Mouse (Mus musculus): ENCODE measurements around the gene 4930442H23Rik. TPM values are rescaled to one million over a fixed set of nuclear protein-coding genes. Genes with fewer than 3 reads are reported as not detected.

4930442H23Rik gene
- polyA plus RNA-seq, 1 experiment from 2014 or later = 0.15 TPM

- no peak overlapping the region for H3K4me2 ChIP-seq (replicated peaks)
- WGBS = 70% methylated on average over 12 of the region's 12 CpGs
- H3K36me3 ChIP-seq = peaks cover 71% of the 10 kb centered on the region
- H3K9me3 ChIP-seq = no peaks in the 10 kb centered on the region
- ATAC-seq = 0 out of 2 replicates have a peak, but pooled peaks have one; percentile 27
- peaks cover 6% of the 10 kb centered on the region; the same call in 1 of the 2 replicates for H3K4me1 ChIP-seq (replicated peaks)
- H3K27me3 ChIP-seq (replicated peaks) = no peaks in the 10 kb centered on the region
- peak overlapping the region; percentile 51 for H3K27ac ChIP-seq
- no peak overlapping the region for H3K4me3 ChIP-seq (replicated peaks)
- H3K9ac ChIP-seq = no peak overlapping the region
Observed at GRCm38 (mm10) chr10:81152609-81153008, 31.0 kb downstream of the 4930442H23Rik start.

GRCm38 (mm10) chr10:81151261-81151660 lies 32.4 kb downstream of the 4930442H23Rik start:
- Histone ChIP-seq H3K9ac (no peak overlapping the region), H3K4me1 (replicated peaks) (peaks cover 15% of the 10 kb centered on the region), H3K4me2 (replicated peaks) (no peak overlapping the region), H3K27me3 (replicated peaks) (no peaks in the 10 kb centered on the region), H3K9me3 (no peaks in the 10 kb centered on the region), H3K27ac (no peak overlapping the region), H3K4me3 (replicated peaks) (no peak overlapping the region), H3K36me3 (peaks cover 73% of the 10 kb centered on the region)
- WGBS = 76% methylated on average over 6 of the region's 6 CpGs
- ATAC-seq = no peak

GRCm38 (mm10) chr10:81146296-81146695 lies 37.4 kb downstream of the 4930442H23Rik start:
- peak overlapping the region; percentile 46 for H3K4me2 ChIP-seq (replicated peaks)
- H3K9me3 ChIP-seq = no peaks in the 10 kb centered on the region
- H3K27me3 ChIP-seq (replicated peaks) = no peaks in the 10 kb centered on the region
- H3K9ac ChIP-seq = peak overlapping the region; percentile 18
- peaks cover 38% of the 10 kb centered on the region for H3K4me1 ChIP-seq (replicated peaks)
- 56% methylated on average over 4 of the region's 4 CpGs for WGBS
- peaks cover 64% of the 10 kb centered on the region for H3K36me3 ChIP-seq
- peak; percentile 7; the same call in 1 of the 2 replicates for ATAC-seq
- peak overlapping the region; percentile 77 for H3K27ac ChIP-seq
- H3K4me3 ChIP-seq (replicated peaks) = peak overlapping the region; percentile 18

- ATAC-seq = peak; percentile 60
- 64% methylated on average over 7 of the region's 7 CpGs for WGBS
- Histone ChIP-seq H3K27ac (peak overlapping the region; percentile 77), H3K9me3 (no peaks in the 10 kb centered on the region), H3K36me3 (peaks cover 64% of the 10 kb centered on the region), H3K27me3 (replicated peaks) (no peaks in the 10 kb centered on the region), H3K4me2 (replicated peaks) (peak overlapping the region; percentile 46), H3K4me3 (replicated peaks) (peak overlapping the region; percentile 18), H3K4me1 (replicated peaks) (peaks cover 43% of the 10 kb centered on the region), H3K9ac (peak overlapping the region; percentile 18; the same call in 1 of the 2 replicates)
Observed at GRCm38 (mm10) chr10:81145778-81146177, 37.9 kb downstream of the 4930442H23Rik start.

- no peaks in the 10 kb centered on the region for H3K27me3 ChIP-seq (replicated peaks)
- peaks cover 64% of the 10 kb centered on the region for H3K36me3 ChIP-seq
- peak overlapping the region; percentile 15; the same call in 1 of the 2 replicates for H3K9ac ChIP-seq
- 82% methylated on average over 6 of the region's 6 CpGs for WGBS
- H3K27ac ChIP-seq = peak overlapping the region; percentile 77
- H3K4me2 ChIP-seq (replicated peaks) = peak overlapping the region; percentile 46
- peaks cover 48% of the 10 kb centered on the region for H3K4me1 ChIP-seq (replicated peaks)
- ATAC-seq = no peak
- H3K4me3 ChIP-seq (replicated peaks) = peak overlapping the region; percentile 18
- no peaks in the 10 kb centered on the region for H3K9me3 ChIP-seq
Observed at GRCm38 (mm10) chr10:81145307-81145706, 38.3 kb downstream of the 4930442H23Rik start.

GRCm38 (mm10) chr10:81144667-81145066 lies 39.0 kb downstream of the 4930442H23Rik start:
- Histone ChIP-seq H3K27ac (peak overlapping the region; percentile 77; the same call in 1 of the 2 replicates), H3K4me2 (replicated peaks) (no peak overlapping the region), H3K9me3 (no peaks in the 10 kb centered on the region), H3K9ac (no peak overlapping the region; the same call in 1 of the 2 replicates), H3K36me3 (peaks cover 58% of the 10 kb centered on the region), H3K4me3 (replicated peaks) (no peak overlapping the region), H3K27me3 (replicated peaks) (no peaks in the 10 kb centered on the region), H3K4me1 (replicated peaks) (peaks cover 54% of the 10 kb centered on the region)
- WGBS = 89% methylated on average over 27 of the region's 27 CpGs
- no peak for ATAC-seq

GRCm38 (mm10) chr10:81143845-81144437 lies 39.7 kb downstream of the 4930442H23Rik start:
- Histone ChIP-seq H3K9ac (no peak overlapping the region), H3K36me3 (peaks cover 55% of the 10 kb centered on the region), H3K4me2 (replicated peaks) (no peak overlapping the region), H3K4me1 (replicated peaks) (peaks cover 62% of the 10 kb centered on the region), H3K27me3 (replicated peaks) (no peaks in the 10 kb centered on the region), H3K4me3 (replicated peaks) (no peak overlapping the region), H3K9me3 (no peaks in the 10 kb centered on the region), H3K27ac (no peak overlapping the region)
- 95% methylated on average over 52 of the region's 52 CpGs for WGBS
- no peak for ATAC-seq

GRCm38 (mm10) chr10:81143157-81143633 lies 40.5 kb downstream of the 4930442H23Rik start:
- WGBS = 87% methylated on average over 7 of the region's 7 CpGs
- no peak overlapping the region for H3K4me3 ChIP-seq (replicated peaks)
- no peaks in the 10 kb centered on the region for H3K9me3 ChIP-seq
- H3K36me3 ChIP-seq = peaks cover 48% of the 10 kb centered on the region
- no peak overlapping the region for H3K9ac ChIP-seq
- H3K4me2 ChIP-seq (replicated peaks) = 0 out of 2 replicates have a peak overlapping the region, but pooled peaks have one; percentile 4
- H3K27ac ChIP-seq = peak overlapping the region; percentile 81
- ATAC-seq = no peak
- H3K27me3 ChIP-seq (replicated peaks) = no peaks in the 10 kb centered on the region
- peaks cover 64% of the 10 kb centered on the region for H3K4me1 ChIP-seq (replicated peaks)

- Histone ChIP-seq H3K4me2 (replicated peaks) (peak overlapping the region; percentile 86), H3K9me3 (no peaks in the 10 kb centered on the region), H3K36me3 (peaks cover 42% of the 10 kb centered on the region), H3K27me3 (replicated peaks) (no peaks in the 10 kb centered on the region), H3K27ac (peak overlapping the region; percentile 81), H3K4me1 (replicated peaks) (peaks cover 64% of the 10 kb centered on the region), H3K4me3 (replicated peaks) (no peak overlapping the region), H3K9ac (peak overlapping the region; percentile 19; the same call in 1 of the 2 replicates)
- 68% methylated on average over 5 of the region's 5 CpGs for WGBS
- ATAC-seq = no peak
Observed at GRCm38 (mm10) chr10:81142551-81142981, 41.1 kb downstream of the 4930442H23Rik start.

GRCm38 (mm10) chr10:81141455-81142210 lies 42.0 kb downstream of the 4930442H23Rik start:
- peak overlapping the region; percentile 90; the same call in 1 of the 2 replicates for H3K9ac ChIP-seq
- peak overlapping the region; percentile 86 for H3K4me2 ChIP-seq (replicated peaks)
- H3K27me3 ChIP-seq (replicated peaks) = no peaks in the 10 kb centered on the region
- no peak for ATAC-seq
- H3K36me3 ChIP-seq = peaks cover 33% of the 10 kb centered on the region
- peaks cover 59% of the 10 kb centered on the region for H3K4me1 ChIP-seq (replicated peaks)
- peak overlapping the region; percentile 81 for H3K27ac ChIP-seq
- H3K4me3 ChIP-seq (replicated peaks) = peak overlapping the region; percentile 67
- no peaks in the 10 kb centered on the region for H3K9me3 ChIP-seq
- WGBS = 60% methylated on average over 7 of the region's 7 CpGs

- Histone ChIP-seq H3K4me1 (replicated peaks) (peaks cover 51% of the 10 kb centered on the region), H3K27me3 (replicated peaks) (no peaks in the 10 kb centered on the region), H3K4me3 (replicated peaks) (peak overlapping the region; percentile 67), H3K27ac (peak overlapping the region; percentile 81), H3K9me3 (no peaks in the 10 kb centered on the region), H3K9ac (peak overlapping the region; percentile 90), H3K36me3 (peaks cover 25% of the 10 kb centered on the region), H3K4me2 (replicated peaks) (peak overlapping the region; percentile 86)
- peak; percentile 5; the same call in 1 of the 2 replicates for ATAC-seq
- 37% methylated on average over 10 of the region's 10 CpGs for WGBS
Observed at GRCm38 (mm10) chr10:81140717-81141454, 42.8 kb downstream of the 4930442H23Rik start.

Measured in intestine, embryonic 15.5 days (tissue).